Mouse (Mus musculus) CH12.LX (cell line): Measurements from ENCODE around the gene Slc16a5. TPM values are rescaled to one million over a fixed set of nuclear protein-coding genes. Genes with fewer than 3 reads are reported as not detected.

Experiments used
- DNase-seq: peaks from one replicate; pipeline ENCODE4 v3.0.0-alpha.2; 2013; ENCODE audit errors: extremely low read depth
- H3K27ac ChIP-seq: 2 replicates; pipeline ENCODE4 v1.5.1; 2012; ENCODE audit warnings: low read depth, mild to moderate bottlenecking, control low read depth, moderate library complexity; ENCODE audit not compliant: insufficient read depth
- H3K27me3 ChIP-seq: replicated peaks from 2 replicates; pipeline ENCODE3; 2012; ENCODE audit warnings: inconsistent platforms
- H3K36me3 ChIP-seq, 2 experiments: replicated peaks in 1 of 2; 2 replicates each; pipeline versions ENCODE3 to v1.6.1; 2012; ENCODE audit warnings: inconsistent platforms in 1 of 2, low read length in 1 of 2, mild to moderate bottlenecking in 1 of 2, mixed read lengths in 1 of 2, moderate library complexity in 1 of 2; ENCODE audit not compliant: control insufficient read depth in 1 of 2, insufficient read depth in 1 of 2
- H3K4me1 ChIP-seq, 2 experiments: 2 replicates each; pipeline ENCODE4 v1.6.1; 2012; ENCODE audit warnings: inconsistent platforms in 1 of 2, moderate library complexity in 1 of 2; ENCODE audit not compliant: insufficient read depth in 2 of 2, control insufficient read depth in 1 of 2
- H3K4me2 ChIP-seq: 2 replicates; pipeline ENCODE4 v1.6.1; 2012; ENCODE audit warnings: low read depth, mild to moderate bottlenecking, control low read depth; ENCODE audit not compliant: poor library complexity, insufficient read depth, severe bottlenecking
- H3K4me3 ChIP-seq, 3 experiments: fragments of 150-350 bp in 1 of 3; sonication (generic) in 1 of 3; replicated peaks in 1 of 3; 2 replicates each; pipeline versions ENCODE3 to v1.5.1; 2011 to 2012; ENCODE audit warnings: low read depth in 2 of 3, low read length in 2 of 3, mild to moderate bottlenecking in 2 of 3, moderate library complexity in 2 of 3, control low read depth in 1 of 3, improper control_type of control experiment in 1 of 3, inconsistent platforms in 1 of 3, mixed read lengths in 1 of 3; ENCODE audit not compliant: poor library complexity in 1 of 3
- H3K79me2 ChIP-seq: replicated peaks from 2 replicates; pipeline ENCODE4 v1.6.1; 2012; ENCODE audit warnings: mild to moderate bottlenecking, moderate library complexity; ENCODE audit not compliant: control insufficient read depth, poor library complexity, insufficient read depth, severe bottlenecking; ENCODE audit errors: extremely low read depth
- H3K9ac ChIP-seq: 2 replicates; pipeline ENCODE4 v1.6.1; 2012; ENCODE audit warnings: low read depth, mild to moderate bottlenecking, control low read depth, moderate library complexity; ENCODE audit not compliant: insufficient read depth
- H3K9me3 ChIP-seq: replicated peaks from 2 replicates; pipeline ENCODE3; 2012; ENCODE audit warnings: low read length, inconsistent platforms, mixed read lengths
- BHLHE40 ChIP-seq: IDR thresholded peaks from 2 replicates; pipeline ENCODE4 v1.6.1; 2011; ENCODE audit warnings: mild to moderate bottlenecking, low read depth, low read length, improper control_type of control experiment
- CHD1 ChIP-seq: IDR thresholded peaks from 2 replicates; pipeline ENCODE4 v1.6.1; 2012; ENCODE audit warnings: low read depth, low read length, improper control_type of control experiment, inconsistent platforms
- CHD2 ChIP-seq: IDR thresholded peaks from 2 replicates; pipeline ENCODE4 v1.6.1; 2011; ENCODE audit warnings: low read length, improper control_type of control experiment
- CTCF ChIP-seq, 2 experiments: IDR thresholded peaks in 1 of 2; conservative IDR thresholded peaks in 1 of 2; 2 replicates each; pipeline ENCODE4 v1.5.1; 2011 to 2012; ENCODE audit warnings: low read depth in 2 of 2, low read length in 2 of 2, improper control_type of control experiment in 1 of 2, inconsistent platforms in 1 of 2, mild to moderate bottlenecking in 1 of 2, moderate library complexity in 1 of 2
- E2F4 ChIP-seq: IDR thresholded peaks from 2 replicates; pipeline ENCODE4 v1.6.1; 2011; ENCODE audit warnings: low read depth, low read length, improper control_type of control experiment; ENCODE audit not compliant: insufficient replicate concordance
- ELF1 ChIP-seq: IDR thresholded peaks from 2 replicates; pipeline ENCODE4 v1.6.1; 2014; ENCODE audit warnings: low read depth, mild to moderate bottlenecking, inconsistent platforms, low read length, improper control_type of control experiment
- EP300 ChIP-seq: IDR thresholded peaks from 2 replicates; pipeline ENCODE4 v1.6.1; 2011; ENCODE audit warnings: low read length, improper control_type of control experiment
- GABPA ChIP-seq: IDR thresholded peaks from 2 replicates; pipeline ENCODE4 v1.6.1; 2012; ENCODE audit warnings: low read depth, low read length, improper control_type of control experiment, inconsistent platforms; ENCODE audit not compliant: insufficient replicate concordance
- HCFC1 ChIP-seq: IDR thresholded peaks from 2 replicates; pipeline ENCODE4 v1.6.1; 2012; ENCODE audit warnings: low read depth, mild to moderate bottlenecking, inconsistent platforms, low read length, improper control_type of control experiment
- IRF4 ChIP-seq: IDR thresholded peaks from 2 replicates; pipeline ENCODE4 v1.6.1; 2014; ENCODE audit warnings: low read depth, mild to moderate bottlenecking, inconsistent platforms, low read length, improper control_type of control experiment
- JUND ChIP-seq: conservative IDR thresholded peaks from 2 replicates; pipeline ENCODE4 v1.6.1; 2011; ENCODE audit warnings: low read depth, low read length, improper control_type of control experiment
- KAT2A ChIP-seq: IDR thresholded peaks from 2 replicates; pipeline ENCODE4 v1.6.1; 2012; ENCODE audit warnings: low read length, improper control_type of control experiment, inconsistent platforms; ENCODE audit not compliant: insufficient replicate concordance
- MAFK ChIP-seq: IDR thresholded peaks from 2 replicates; pipeline ENCODE4 v1.6.1; 2011; ENCODE audit warnings: low read length, improper control_type of control experiment; ENCODE audit not compliant: insufficient replicate concordance
- MAX ChIP-seq: IDR thresholded peaks from 2 replicates; pipeline ENCODE4 v1.6.1; 2011; ENCODE audit warnings: low read length, improper control_type of control experiment
- MAZ ChIP-seq: IDR thresholded peaks from 2 replicates; pipeline ENCODE4 v1.6.1; 2012; ENCODE audit warnings: low read depth, mild to moderate bottlenecking, inconsistent platforms, low read length, improper control_type of control experiment, moderate library complexity
- MXI1 ChIP-seq: IDR thresholded peaks from 2 replicates; pipeline ENCODE4 v1.6.1; 2011; ENCODE audit warnings: mild to moderate bottlenecking, low read depth, low read length, improper control_type of control experiment
- MYC ChIP-seq: IDR thresholded peaks from 2 replicates; pipeline ENCODE4 v1.6.1; 2011; ENCODE audit warnings: low read depth, mild to moderate bottlenecking, improper control_type of control experiment, low read length
- RAD21 ChIP-seq: IDR thresholded peaks from 2 replicates; pipeline ENCODE4 v1.6.1; 2011; ENCODE audit warnings: low read depth, mild to moderate bottlenecking, low read length, improper control_type of control experiment, moderate library complexity
- SIN3A ChIP-seq: IDR thresholded peaks from 2 replicates; pipeline ENCODE4 v1.6.1; 2012; ENCODE audit warnings: low read length, improper control_type of control experiment, inconsistent platforms
- USF1 ChIP-seq: IDR thresholded peaks from 2 replicates; pipeline ENCODE4 v1.6.1; 2014; ENCODE audit warnings: low read depth, mild to moderate bottlenecking, inconsistent platforms, low read length, improper control_type of control experiment
- USF2 ChIP-seq: conservative IDR thresholded peaks from 2 replicates; pipeline ENCODE4 v1.6.1; 2011; ENCODE audit warnings: low read depth, low read length, improper control_type of control experiment
- ZC3H11A ChIP-seq: IDR thresholded peaks from 2 replicates; pipeline ENCODE4 v1.6.1; 2012; ENCODE audit warnings: low read depth, mild to moderate bottlenecking, inconsistent platforms, low read length, improper control_type of control experiment
- ZKSCAN1 ChIP-seq: IDR thresholded peaks from 2 replicates; pipeline ENCODE4 v1.6.1; 2012; ENCODE audit warnings: low read depth, inconsistent platforms, low read length, improper control_type of control experiment, borderline replicate concordance
- ZMIZ1 ChIP-seq: IDR thresholded peaks from 2 replicates; pipeline ENCODE4 v1.6.1; 2012; ENCODE audit warnings: low read depth, mild to moderate bottlenecking, inconsistent platforms, low read length, improper control_type of control experiment
- ZNF384 ChIP-seq: IDR thresholded peaks from 2 replicates; pipeline ENCODE4 v1.6.1; 2012; ENCODE audit warnings: low read depth, low read length, improper control_type of control experiment, inconsistent platforms
- dilution Hi-C: fragments of 300-500 bp; cut with MboI; formaldehyde crosslinking; loops from 2 replicates; pipeline ENCODE4 v1.14.3; 2020; ENCODE audit warnings: low sequenced_read_pairs; ENCODE audit not compliant: extremely low pct_unique_long_range_greater_than_20kb, extremely low pct_ligation_motif_present
- in situ Hi-C: fragments of 300-500 bp; cut with MboI; formaldehyde crosslinking; loops from 3 replicates; pipeline ENCODE4 v1.14.3; 2019; ENCODE audit warnings: low sequenced_read_pairs, low pct_ligation_motif_present, low pct_unique_long_range_greater_than_20kb, mixed read lengths
- polyA plus RNA-seq: library from polyadenylated mRNA; unstranded; fragments of >175 nt; gene quantifications from 2 replicates; pipeline ENCODE4 v1.2.1, GENCODE M21; 2012; ENCODE audit warnings: low read depth; ENCODE audit not compliant: insufficient read length
- total RNA-seq, 2 experiments: library from RNA; depleted of rRNA; stranded (reverse); fragments of 300-350 nt in 1 of 2; fragments of >200 nt in 1 of 2; gene quantifications; 2 replicates each; pipeline ENCODE4 v1.2.3; 2012 to 2014

Slc16a5 gene
- total and polyA plus RNA-seq, 3 experiments, result 0.51 to 0.71 TPM; not detected in 1

DNA sequence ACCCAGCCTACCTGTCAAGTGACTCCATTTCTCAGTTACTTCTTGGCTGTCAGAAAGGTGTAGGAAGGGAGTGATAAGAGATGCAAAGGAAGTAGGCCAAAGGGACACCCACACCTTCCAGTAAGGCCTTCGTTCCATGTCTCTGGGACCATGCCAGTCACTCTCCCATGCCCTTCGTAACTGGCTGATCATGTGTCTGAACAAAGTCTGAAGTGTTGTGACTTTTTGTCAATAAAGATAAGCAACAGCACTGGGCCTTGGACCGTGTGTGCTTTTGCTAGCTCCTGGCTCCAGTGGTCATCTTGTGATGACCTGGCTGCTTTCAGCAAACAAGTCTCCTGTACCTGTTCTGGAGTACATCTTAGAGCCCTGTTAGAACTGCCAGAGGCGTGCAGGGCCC is 29.5 kb upstream of the Slc16a5 start:
- TF ChIP-seq MAX (no peak), RAD21 (no peak), IRF4 (no peak), ELF1 (no peak), BHLHE40 (no peak), USF2 (no peak), EP300 (no peak), CHD1 (no peak), SIN3A (no peak), HCFC1 (no peak), MAZ (no peak), USF1 (no peak), ZC3H11A (no peak), CHD2 (no peak), MAFK (no peak), MYC (no peak), MXI1 (no peak), KAT2A (no peak), ZNF384 (no peak)
- TF ChIP-seq, all 38 proteins: peak for 0
- no peaks in the 10 kb centered on the region for H3K27me3 ChIP-seq
- DNase-seq, result no peak
- H3K9me3 ChIP-seq, result no peaks in the 10 kb centered on the region
- H3K27ac ChIP-seq, result no peak overlapping the region
- H3K79me2 ChIP-seq, result no peaks in the 10 kb centered on the region
- H3K4me1 ChIP-seq, result peaks cover 2 to 4% of the 10 kb centered on the region in 2 experiments; a peak in 3 of 4 replicates
- no peak overlapping the region for H3K4me2 ChIP-seq
- dilution Hi-C loops, result no loop called here
- peaks cover 36 to 55% of the 10 kb centered on the region in 2 experiments for H3K36me3 ChIP-seq
- no peak overlapping the region for H3K4me3 ChIP-seq
- in situ Hi-C loops, result no loop called here
- H3K9ac ChIP-seq, result no peak overlapping the region

GRCm38 (mm10) chr11:115433342-115433741 is 28.9 kb upstream of the Slc16a5 start:
- Histone ChIP-seq H3K9me3 (no peaks in the 10 kb centered on the region), H3K4me2 (no peak overlapping the region), H3K27ac (no peak overlapping the region), H3K79me2 (no peaks in the 10 kb centered on the region), H3K36me3 (peaks cover 36 to 50% of the 10 kb centered on the region in 2 experiments), H3K27me3 (no peaks in the 10 kb centered on the region), H3K4me1 (no peaks in the 10 kb centered on the region), H3K9ac (no peak overlapping the region), H3K4me3 (no peak overlapping the region)
- dilution Hi-C loops, result no loop called here
- DNase-seq, result no peak
- in situ Hi-C loops, result no loop called here
- no peak for TF ChIP-seq KAT2A
- no peak for TF ChIP-seq E2F4
- TF ChIP-seq BHLHE40, result no peak
- TF ChIP-seq IRF4, result no peak
- no peak for TF ChIP-seq SIN3A
- TF ChIP-seq USF1, result no peak
- TF ChIP-seq USF2, result no peak
- no peak for TF ChIP-seq EP300
- TF ChIP-seq ZMIZ1, result no peak
- no peak for TF ChIP-seq ZKSCAN1
- no peak for TF ChIP-seq JUND
- TF ChIP-seq ZNF384, result no peak
- no peak for TF ChIP-seq GABPA
- no peak for TF ChIP-seq CTCF (conservative IDR thresholded peaks at IDR 0.05 in 1 of 2, IDR thresholded peaks at IDR 0.05 in 1 of 2; ENCODE audit: low read depth in 2 of 2, low read length in 2 of 2)
